Mouse (Mus musculus): ENCODE results near the gene Cbx6.

The Cbx6 gene

DNA sequence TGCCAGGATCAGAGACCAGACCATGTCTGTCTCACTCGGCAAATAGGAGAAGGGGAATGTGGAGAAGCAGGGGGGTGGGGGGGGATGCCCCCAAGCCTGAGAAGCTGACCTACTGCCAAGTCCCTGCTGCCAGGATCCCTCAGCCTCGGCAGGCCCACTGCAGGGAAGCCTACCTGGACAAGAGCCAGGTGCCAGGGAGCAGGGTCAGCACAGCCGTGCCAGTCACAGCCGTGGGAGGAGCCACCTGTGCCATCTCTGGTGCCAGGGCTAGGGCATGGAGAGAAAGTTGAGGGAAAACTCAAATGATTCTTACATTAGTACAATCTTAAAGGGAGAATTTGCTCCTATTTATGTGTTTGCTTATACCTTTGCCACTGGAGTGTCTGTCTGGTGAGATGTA, 32.2 kb downstream of the Cbx6 start:
- no peak for DNase-seq

DNA sequence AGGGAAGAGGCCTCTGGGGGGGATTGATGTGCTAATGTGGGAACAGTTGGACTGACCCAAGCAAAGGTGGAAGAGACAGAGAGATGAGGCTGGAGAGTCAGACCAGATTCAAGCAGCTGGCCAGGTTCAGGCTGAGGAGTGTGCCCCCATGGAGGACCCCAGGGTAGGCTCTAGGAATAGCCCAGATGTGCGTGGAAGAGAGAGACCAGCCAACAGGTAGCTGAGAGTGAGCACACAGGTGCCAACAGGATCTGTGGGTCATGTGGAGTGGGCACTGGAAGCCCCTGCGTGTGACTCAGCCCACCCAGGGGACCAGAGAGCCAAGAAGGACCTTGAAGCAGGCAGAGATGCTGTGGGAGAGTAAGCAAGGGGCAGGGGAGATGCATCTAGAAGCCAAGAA, 32.8 kb downstream of the Cbx6 start:
- no peak for DNase-seq

DNA sequence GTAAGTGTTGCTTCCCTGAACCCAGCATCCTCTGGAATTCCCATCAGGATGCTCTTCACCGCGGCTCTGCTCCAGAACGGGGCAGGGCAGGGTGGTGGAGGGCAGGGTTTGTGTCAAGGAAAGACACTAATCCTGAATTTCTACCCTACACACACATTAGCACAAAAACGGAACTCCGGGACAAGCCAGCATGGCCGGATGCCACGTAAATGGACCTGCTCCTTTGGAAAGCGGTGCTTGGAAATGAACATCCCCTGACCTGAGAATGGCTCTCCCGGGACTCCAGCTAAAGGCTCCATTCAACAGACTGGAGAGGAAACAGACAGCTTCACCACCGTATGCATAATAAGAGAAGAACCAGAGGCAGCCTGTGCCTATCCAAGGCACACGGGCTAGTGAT, 33.8 kb downstream of the Cbx6 start:
- DNase-seq: no peak

DNA sequence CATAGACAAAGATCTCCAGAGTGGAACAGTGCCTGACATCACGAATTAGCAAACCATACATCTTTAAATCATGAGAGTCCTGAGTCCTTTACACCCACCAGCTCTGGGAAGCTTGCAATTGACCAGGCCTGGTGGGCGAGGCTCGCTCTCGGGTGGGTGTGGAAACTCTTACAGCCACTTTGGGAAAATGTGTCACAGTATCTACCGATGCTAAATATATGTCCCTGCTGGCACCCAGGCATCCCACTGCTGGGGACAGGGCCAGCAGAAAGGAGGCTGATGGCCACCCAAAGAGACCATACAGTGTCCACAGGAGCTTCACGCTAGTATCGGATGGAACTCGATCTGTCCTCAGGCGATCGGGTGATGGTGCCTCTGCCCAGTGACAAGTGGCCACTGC, 35.9 kb downstream of the Cbx6 start:
- DNase-seq: no peak

DNA sequence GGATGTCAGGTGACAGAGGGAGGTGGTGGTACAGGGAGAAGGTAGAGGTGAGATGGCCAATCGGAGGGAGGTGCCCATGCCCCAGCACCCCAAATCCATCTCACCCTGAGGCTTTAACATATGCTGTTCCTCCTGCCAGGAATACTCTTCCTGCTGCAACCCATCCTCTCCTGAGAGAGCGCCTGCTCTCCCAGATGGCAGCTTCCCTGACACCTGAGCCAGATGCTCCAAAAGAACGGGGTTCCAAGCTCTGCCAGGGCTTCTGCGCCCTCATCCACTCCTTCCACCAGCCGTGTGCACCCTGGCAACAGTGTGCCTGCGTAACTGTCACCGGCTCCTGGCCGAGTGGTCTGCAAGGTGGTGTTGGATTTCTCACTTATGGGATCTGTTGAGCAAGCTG, 36.8 kb downstream of the Cbx6 start:
- no peak for DNase-seq

DNA sequence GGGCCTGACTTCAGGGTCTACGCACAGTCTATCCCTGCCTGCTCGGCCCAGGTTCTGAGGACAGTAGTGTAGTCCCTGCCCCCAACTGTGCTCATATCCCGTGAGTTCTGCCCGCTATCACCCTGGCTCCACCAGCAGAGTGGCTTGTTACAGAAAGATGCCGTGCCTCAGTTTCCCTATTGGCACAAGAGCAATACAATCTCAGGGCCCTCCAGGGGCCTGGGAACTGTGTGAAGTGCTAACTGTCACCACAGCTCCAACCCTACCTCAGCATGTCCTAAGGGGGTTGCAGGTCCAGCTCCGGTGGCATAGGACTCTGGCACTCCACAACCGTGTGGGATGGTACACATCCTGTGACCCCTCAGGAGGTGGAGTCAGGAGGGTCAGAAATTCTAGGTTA, 37.4 kb downstream of the Cbx6 start:
- DNase-seq: no peak

DNA sequence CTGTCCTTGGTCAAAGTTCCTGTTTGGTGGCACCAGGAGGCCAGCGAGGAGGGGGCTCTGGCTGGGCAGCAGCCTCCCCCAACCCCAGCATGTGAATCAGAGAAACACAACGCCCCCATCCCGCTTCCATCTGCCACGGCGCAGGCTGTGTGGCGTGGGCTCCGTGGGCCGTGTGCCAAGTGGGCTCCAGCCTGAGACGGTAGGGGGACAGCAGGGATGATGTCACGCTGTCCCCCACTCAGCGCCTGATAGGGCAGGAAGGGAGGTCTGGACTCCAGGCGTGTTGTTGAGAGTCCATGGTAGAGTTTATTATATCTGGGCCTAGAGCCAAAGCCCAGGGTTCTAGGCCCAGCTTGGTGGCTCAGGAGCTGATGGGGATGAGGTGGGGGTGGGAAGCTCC, 38.2 kb downstream of the Cbx6 start:
- DNase-seq: no peak

DNA sequence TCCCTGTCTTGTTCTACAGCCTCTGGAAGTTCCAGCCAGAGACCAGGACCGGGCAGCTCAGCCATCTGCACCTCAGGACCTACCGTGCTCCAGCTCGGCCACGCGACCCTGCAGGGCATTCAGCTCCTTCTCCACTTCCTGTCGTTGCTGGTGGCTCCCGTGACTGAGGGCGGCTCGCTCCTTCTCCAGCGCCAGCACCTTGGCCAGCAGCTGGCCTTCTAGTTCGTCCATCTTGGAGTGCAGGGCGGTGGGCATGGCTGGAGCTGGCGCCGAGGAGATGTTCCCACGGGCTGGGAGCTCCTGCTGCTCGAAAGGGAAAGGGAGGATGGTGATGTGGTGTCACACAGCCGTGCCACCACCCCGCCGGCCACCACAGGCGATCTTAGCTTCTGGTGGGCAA, 40.3 kb downstream of the Cbx6 start:
- DNase-seq: peak; percentile 18

DNA sequence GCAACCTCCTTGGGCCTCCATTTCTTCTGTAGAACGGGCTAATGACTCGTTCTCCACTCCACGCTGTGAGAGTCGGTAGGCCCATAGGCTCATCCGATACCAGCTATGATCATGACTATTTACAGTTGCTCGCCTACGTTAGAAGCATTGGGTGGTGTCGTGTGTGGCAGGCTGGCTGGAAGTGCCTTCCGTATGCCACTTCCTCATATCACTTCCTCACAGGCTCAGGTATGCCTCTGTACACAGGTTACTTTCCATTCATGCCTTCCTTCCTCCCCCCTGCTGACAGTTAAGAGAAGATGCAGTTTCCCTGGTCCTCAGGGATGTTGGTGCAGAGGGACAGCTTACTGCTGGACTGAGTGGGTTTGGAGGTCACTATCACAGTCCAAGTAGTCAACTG, 41.4 kb downstream of the Cbx6 start:
- DNase-seq: no peak

DNA sequence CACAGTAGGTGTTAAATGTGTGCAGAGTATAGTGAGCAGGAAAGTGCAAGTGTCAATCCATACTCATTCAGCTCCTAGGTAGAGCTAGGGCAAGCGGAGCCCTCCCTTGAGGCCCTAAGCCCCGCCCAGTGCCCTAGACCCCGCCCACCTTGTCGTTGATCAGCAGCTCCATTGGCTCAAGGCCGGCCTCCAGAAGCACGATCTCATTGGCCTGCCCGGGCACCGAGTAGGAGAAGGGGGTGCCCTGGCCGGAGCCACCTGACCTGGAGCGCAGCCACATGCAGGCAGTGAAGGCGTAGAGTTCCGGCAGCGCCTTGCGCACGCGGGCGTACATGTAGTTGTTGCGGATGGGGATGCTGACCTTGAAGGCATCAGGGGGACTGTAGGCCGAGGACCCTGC, 42.0 kb downstream of the Cbx6 start:
- peak; percentile 27 for DNase-seq

DNA sequence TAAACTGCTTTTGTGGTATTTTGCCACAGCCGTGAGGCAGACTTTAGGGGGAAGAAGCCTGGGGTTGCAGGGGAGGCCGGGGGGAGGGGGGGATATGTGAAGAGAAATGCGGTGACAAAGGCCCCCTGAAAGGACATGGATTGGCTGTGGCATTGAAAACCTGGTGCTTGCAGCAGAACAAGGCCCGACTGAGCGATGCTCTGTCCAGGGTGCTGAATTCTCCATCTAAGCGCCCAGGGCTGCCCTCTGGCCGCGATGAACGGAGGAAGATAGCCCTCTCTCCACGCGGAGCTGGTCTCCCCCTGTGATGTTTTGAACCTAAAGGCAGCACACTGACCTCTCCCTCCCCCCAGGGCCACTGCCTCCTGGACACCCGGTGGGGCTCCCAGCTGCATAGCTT, 43.0 kb downstream of the Cbx6 start:
- DNase-seq: peak; percentile 72

DNA sequence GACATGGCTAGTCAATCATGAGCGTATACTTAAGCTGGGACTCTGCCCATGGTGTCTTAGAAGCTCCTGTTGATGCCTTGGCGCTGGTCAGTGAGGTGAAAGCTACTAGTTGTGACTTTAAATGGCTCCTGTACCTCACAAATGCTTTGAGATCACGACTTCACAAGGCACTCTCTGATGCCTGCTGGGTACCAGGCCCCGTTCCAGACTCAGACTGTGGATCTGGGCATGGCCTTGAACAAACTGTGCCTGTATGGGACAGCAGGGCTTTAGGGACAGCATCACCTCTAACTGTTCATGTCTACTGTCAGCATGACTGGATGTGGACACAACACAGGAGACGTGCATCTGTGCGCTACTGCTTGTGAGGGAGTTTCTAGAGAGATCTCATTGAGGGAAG, 43.6 kb downstream of the Cbx6 start:
- no peak for DNase-seq

DNA sequence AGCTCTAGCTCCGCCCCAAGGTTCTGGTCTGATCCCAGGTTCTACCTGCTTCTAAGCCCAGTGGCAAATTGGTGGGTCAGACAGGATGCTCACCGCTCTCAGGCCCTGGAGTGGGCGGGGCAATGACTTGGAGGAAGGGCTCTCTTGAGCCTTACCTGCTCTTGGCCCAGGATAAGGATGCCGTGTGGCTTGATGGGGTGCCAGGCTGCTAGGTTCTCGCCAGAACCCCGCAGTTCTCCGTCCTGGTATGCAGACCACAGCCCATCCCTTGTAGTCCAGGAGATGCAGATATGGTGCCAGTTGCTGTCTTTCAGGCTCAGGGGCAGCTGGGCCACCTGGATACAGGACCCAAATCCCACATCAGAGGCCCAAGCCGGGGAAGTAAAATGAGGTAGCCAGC, 44.4 kb downstream of the Cbx6 start:
- DNase-seq: no peak

DNA sequence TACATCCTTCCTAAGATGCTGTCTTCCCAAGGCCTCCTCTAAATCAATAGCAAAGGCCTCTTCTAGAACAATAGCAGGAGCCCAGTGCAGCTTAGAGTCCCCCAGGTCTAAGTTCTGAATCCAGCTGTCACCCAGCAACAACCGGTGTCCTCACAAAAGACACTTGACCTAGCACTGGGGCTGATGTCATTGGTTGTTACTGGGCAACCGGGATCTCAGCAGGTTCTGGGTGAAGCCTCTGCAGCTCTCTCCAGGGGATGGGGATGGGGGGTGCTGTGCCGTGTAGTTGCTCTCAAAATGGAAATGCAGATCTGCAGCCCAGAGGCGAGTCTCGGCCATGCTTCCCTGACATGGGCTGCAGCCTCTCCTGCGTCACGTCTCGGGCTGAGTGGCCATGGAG, 46.7 kb downstream of the Cbx6 start:
- no peak for DNase-seq

DNA sequence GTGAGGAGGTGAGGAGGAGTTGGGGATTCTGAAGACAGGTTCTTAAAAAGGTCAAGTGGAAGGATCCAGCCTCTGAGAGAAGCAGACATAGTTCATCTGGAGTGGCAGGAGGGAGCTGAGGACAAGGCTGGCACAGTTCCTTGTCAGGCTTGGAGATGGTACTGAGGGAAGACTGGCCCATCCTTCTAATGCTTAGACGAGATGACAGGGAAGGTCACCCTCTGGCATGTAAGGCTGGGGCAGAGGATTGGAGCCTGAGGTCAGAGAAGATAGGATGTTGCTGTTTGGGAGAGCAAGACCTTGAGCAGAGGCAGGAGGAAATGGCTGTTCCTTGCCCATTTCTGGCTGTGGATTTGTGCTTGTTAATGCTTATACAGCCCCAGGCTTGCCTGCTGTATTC, 49.4 kb downstream of the Cbx6 start:
- no peak for DNase-seq

DNA sequence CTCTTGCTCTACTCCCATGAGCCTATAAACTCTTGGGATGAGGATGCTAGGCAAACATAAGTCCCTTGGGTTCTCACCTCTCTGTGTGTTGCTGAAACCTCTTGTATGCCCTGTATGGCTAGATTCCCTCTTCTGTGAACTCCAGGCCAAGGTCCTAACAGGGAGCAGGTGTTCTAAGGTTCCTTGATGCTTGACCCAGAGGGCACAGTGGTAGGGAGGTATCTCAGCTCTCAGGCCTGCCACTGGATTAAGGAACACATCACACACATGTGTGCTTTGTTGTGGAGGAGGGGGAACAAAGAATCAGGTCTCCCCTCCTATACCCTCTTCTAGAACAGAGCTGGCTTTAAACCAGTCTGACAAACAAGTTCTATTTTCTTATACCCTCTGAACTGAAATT, 56.7 kb downstream of the Cbx6 start, which contains the start of gene Dnal4:
Gene Dnal4 (minus strand): TSS at position 101 of the 400 bp plus-strand sequence.
- DNase-seq: no peak

DNA sequence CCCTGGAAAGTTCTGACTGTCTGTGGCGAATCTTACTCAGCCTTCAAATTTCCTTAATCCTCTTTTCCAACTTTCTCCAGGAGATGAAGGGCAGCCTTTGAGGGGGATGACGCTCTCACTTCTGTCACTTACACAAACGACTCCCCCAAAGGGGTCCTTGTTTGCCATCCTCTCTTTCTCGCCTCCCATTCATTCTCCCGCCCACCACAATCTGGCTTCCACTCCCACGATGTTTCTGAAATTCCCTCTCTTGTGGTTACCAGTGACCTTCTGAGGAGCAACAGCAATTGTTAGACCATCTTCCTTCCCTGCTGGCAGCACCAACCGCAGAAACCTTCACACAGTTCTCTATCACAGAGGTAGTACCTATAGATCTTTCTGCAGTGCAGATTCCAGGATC, 58.8 kb downstream of the Cbx6 start:
- DNase-seq: no peak

DNA sequence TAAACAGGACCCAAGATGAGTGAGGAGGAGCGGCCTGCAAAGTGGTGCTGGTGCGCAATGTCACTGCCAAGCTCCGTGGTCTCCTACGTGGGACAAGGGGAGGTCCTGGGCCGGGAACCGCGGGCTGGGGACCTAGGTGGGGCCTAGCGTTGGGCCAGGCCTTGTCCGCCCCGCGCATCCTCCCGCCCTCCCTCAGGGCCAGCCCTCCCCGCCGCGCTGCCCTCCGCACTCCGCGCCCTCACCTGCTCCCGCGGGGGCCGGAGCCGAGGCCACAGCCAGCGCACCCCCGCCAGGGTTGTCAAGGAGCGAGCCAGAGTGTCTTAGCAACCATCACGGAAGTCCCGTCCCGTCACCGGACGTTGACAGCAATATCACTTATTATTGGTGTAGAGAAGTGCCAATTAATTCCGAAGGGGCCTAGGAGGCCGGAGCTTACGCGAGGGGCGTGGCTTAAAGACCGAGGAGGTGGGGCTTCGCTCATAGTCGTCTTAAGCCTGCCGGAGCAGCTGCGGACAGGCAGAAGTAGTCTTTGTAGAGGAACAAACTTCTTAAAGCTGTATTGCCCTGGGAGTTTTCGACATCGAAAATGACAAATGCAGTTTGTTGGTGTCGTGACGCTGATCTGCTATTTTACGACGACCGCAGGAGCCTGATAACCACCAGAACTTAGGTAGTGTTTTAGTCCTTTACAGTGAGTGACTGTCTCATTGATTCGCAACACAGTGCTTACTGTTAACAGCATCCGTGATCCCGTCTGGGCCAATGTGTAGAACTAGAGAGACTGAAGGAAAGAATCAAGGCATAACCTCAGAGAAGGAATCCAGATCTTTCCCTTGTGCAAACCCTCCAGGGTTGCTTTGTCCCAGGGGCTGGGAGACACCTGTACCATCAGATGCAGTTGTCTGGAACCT, 60.1 kb downstream of the Cbx6 start:
- peak; percentile 99 for DNase-seq
